Mouse (Mus musculus): ENCODE data around the gene Cyp2d11. TPM values are rescaled to one million over a fixed set of nuclear protein-coding genes. Genes with fewer than 3 reads are reported as not detected.

Cyp2d11 gene
- polyA plus RNA-seq, 1 experiment from 2014 or later, result not detected

GRCm38 (mm10) chr15:82380714-82381062, 13.1 kb downstream of the Cyp2d11 start:
- WGBS, result 23% methylated on average over 7 of the region's 7 CpGs
- Histone ChIP-seq H3K4me1 (ENCODE audit: insufficient read depth) (peaks cover 3% of the 10 kb centered on the region; the same call in 1 of the 2 replicates), H3K9me3 (ENCODE audit: low read depth, low read length) (no peaks in the 10 kb centered on the region), H3K27ac (ENCODE audit: low read depth) (no peak overlapping the region), H3K9ac (no peak overlapping the region), H3K36me3 (ENCODE audit: insufficient read depth) (no peaks in the 10 kb centered on the region), H3K4me3 (ENCODE audit: low read depth, low read length) (peak overlapping the region; percentile 42), H3K4me2 (peak overlapping the region; percentile 65), H3K27me3 (ENCODE audit: insufficient read depth, low read length) (no peaks in the 10 kb centered on the region)
- no peak for ATAC-seq (ENCODE audit: insufficient read depth)
- DNase-seq, result no peak
- TF ChIP-seq CTCF (IDR thresholded peaks at IDR 0.05; ENCODE audit: low read depth), result no peak

GRCm38 (mm10) chr15:82379871-82380713, 13.7 kb downstream of the Cyp2d11 start, which contains the start of gene Cyp2d22:
Gene Cyp2d22, minus strand, starts transcription at chr15:82380260.
- ATAC-seq (ENCODE audit: insufficient read depth), result peak; percentile 72
- no peak for TF ChIP-seq CTCF (IDR thresholded peaks at IDR 0.05; ENCODE audit: low read depth)
- peak within 1 kb of the TSS; percentile 42 for H3K4me3 ChIP-seq (ENCODE audit: low read depth, low read length)
- no peaks in the 10 kb centered on the region for H3K9me3 ChIP-seq (ENCODE audit: low read depth, low read length)
- peak; percentile 69 for DNase-seq
- peak within 1 kb of the TSS; percentile 68; the same call in 1 of the 2 replicates for H3K27ac ChIP-seq (ENCODE audit: low read depth)
- H3K36me3 ChIP-seq (ENCODE audit: insufficient read depth), result no peaks in the 10 kb centered on the region
- H3K4me1 ChIP-seq (ENCODE audit: insufficient read depth), result peaks cover 3% of the 10 kb centered on the region; the same call in 1 of the 2 replicates
- H3K4me2 ChIP-seq, result peak within 1 kb of the TSS; percentile 65
- H3K27me3 ChIP-seq (ENCODE audit: insufficient read depth, low read length), result no peaks in the 10 kb centered on the region
- H3K9ac ChIP-seq, result peak within 1 kb of the TSS; percentile 49
- WGBS, result 1% methylated on average over 18 of the region's 24 CpGs

- DNase-seq (no peak), ATAC-seq (ENCODE audit: insufficient read depth) (no peak)
- Histone ChIP-seq H3K9ac (peak overlapping the region; percentile 49), H3K4me3 (ENCODE audit: low read depth, low read length) (peak overlapping the region; percentile 42), H3K4me2 (peak overlapping the region; percentile 65), H3K27ac (ENCODE audit: low read depth) (peak overlapping the region; percentile 68; the same call in 1 of the 2 replicates), H3K9me3 (ENCODE audit: low read depth, low read length) (no peaks in the 10 kb centered on the region), H3K27me3 (ENCODE audit: insufficient read depth, low read length) (no peaks in the 10 kb centered on the region), H3K36me3 (ENCODE audit: insufficient read depth) (no peaks in the 10 kb centered on the region), H3K4me1 (ENCODE audit: insufficient read depth) (peaks cover 3% of the 10 kb centered on the region; the same call in 1 of the 2 replicates)
- 14% methylated on average over 7 of the region's 7 CpGs for WGBS
- no peak for TF ChIP-seq CTCF (IDR thresholded peaks at IDR 0.05; ENCODE audit: low read depth)
Observed at GRCm38 (mm10) chr15:82379511-82379870, 14.3 kb downstream of the Cyp2d11 start.

- no peaks in the 10 kb centered on the region; the same call in 1 of the 2 replicates for H3K36me3 ChIP-seq (ENCODE audit: insufficient read depth)
- no peak for TF ChIP-seq CTCF (IDR thresholded peaks at IDR 0.05; ENCODE audit: low read depth)
- ATAC-seq (ENCODE audit: insufficient read depth) (no peak), DNase-seq (peak; percentile 38)
- H3K27ac ChIP-seq (ENCODE audit: low read depth), result peak overlapping the region; percentile 3
- peak overlapping the region; percentile 65 for H3K4me2 ChIP-seq
- no peak overlapping the region for H3K9ac ChIP-seq
- no peaks in the 10 kb centered on the region for H3K27me3 ChIP-seq (ENCODE audit: insufficient read depth, low read length)
- WGBS, result 26% methylated on average over 15 of the region's 15 CpGs
- peaks cover 3% of the 10 kb centered on the region; the same call in 1 of the 2 replicates for H3K4me1 ChIP-seq (ENCODE audit: insufficient read depth)
- no peak overlapping the region for H3K4me3 ChIP-seq (ENCODE audit: low read depth, low read length)
- no peaks in the 10 kb centered on the region for H3K9me3 ChIP-seq (ENCODE audit: low read depth, low read length)
Observed at GRCm38 (mm10) chr15:82378261-82379180, 15.3 kb downstream of the Cyp2d11 start.

GRCm38 (mm10) chr15:82377701-82378100, 16.1 kb downstream of the Cyp2d11 start:
- peaks cover 3% of the 10 kb centered on the region; the same call in 1 of the 2 replicates for H3K4me1 ChIP-seq (ENCODE audit: insufficient read depth)
- no peak overlapping the region; the same call in 1 of the 2 replicates for H3K4me2 ChIP-seq
- 42% methylated on average over 5 of the region's 5 CpGs for WGBS

GRCm38 (mm10) chr15:82376393-82377138, 17.3 kb downstream of the Cyp2d11 start:
- DNase-seq, result peak; percentile 75
- H3K36me3 ChIP-seq (ENCODE audit: insufficient read depth), result no peaks in the 10 kb centered on the region; the same call in 1 of the 2 replicates

More at GRCm38 (mm10) chr15:82377701-82378100, 16.1 kb downstream of the Cyp2d11 start:
- no peaks in the 10 kb centered on the region for H3K9me3 ChIP-seq (ENCODE audit: low read depth, low read length)
- H3K4me3 ChIP-seq (ENCODE audit: low read depth, low read length), result no peak overlapping the region
- H3K9ac ChIP-seq, result no peak overlapping the region
- H3K27me3 ChIP-seq (ENCODE audit: insufficient read depth, low read length), result no peaks in the 10 kb centered on the region
- no peak for TF ChIP-seq CTCF (IDR thresholded peaks at IDR 0.05; ENCODE audit: low read depth)
- no peak overlapping the region; the same call in 1 of the 2 replicates for H3K27ac ChIP-seq (ENCODE audit: low read depth)
- DNase-seq, result no peak
- no peak for ATAC-seq (ENCODE audit: insufficient read depth)
- no peaks in the 10 kb centered on the region; the same call in 1 of the 2 replicates for H3K36me3 ChIP-seq (ENCODE audit: insufficient read depth)

More at GRCm38 (mm10) chr15:82376393-82377138, 17.3 kb downstream of the Cyp2d11 start:
- Histone ChIP-seq H3K9ac (no peak overlapping the region), H3K4me2 (no peak overlapping the region), H3K9me3 (ENCODE audit: low read depth, low read length) (no peaks in the 10 kb centered on the region), H3K27me3 (ENCODE audit: insufficient read depth, low read length) (no peaks in the 10 kb centered on the region), H3K27ac (ENCODE audit: low read depth) (peak overlapping the region; percentile 25), H3K4me3 (ENCODE audit: low read depth, low read length) (no peak overlapping the region), H3K4me1 (ENCODE audit: insufficient read depth) (peaks cover 3% of the 10 kb centered on the region; the same call in 1 of the 2 replicates)
- WGBS, result 58% methylated on average over 17 of the region's 17 CpGs
- no peak for TF ChIP-seq CTCF (IDR thresholded peaks at IDR 0.05; ENCODE audit: low read depth)
- no peak for ATAC-seq (ENCODE audit: insufficient read depth)
